Mouse (Mus musculus): ENCODE measurements around the gene Sh3gl1. TPM values are rescaled to one million over a fixed set of nuclear protein-coding genes. Genes with fewer than 3 reads are reported as not detected.
A peak's percentile ranks its signal among the peaks of the same experiment; 100 is the strongest.
"Not testable (repeated sequence)": the region's sequence is repeated elsewhere in the genome, so short reads cannot be mapped to it uniquely, and the experiment has no call there.

Sh3gl1 gene
- total and polyA plus RNA-seq, 2 experiments from 2014 or later: 64.1 to 84.8 TPM

DNA sequence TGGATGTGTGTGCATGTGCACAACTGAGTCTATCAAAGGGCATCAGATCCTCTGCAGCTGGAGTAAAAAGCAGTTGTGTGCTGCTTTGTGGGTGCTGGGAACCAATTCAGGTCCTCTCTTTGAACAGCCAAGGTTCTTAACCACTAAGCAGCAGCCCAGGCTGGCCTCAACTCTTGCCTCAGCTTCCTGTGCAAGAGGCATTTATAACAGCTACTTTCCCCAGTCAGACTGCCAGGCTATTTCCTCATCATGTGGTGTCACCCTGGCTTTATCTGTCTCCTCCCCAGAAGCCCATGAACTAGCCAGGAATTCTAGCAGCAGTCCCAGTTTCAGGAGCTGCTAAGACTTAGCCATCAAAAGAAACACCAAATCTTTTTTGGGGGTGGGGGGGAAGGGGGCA is 30.0 kb upstream of the Sh3gl1 start:
- Histone ChIP-seq H3K9ac (replicated peaks; ENCODE audit: low read length, poor library complexity, severe bottlenecking) (no peak overlapping the region), H3K36me3 (ENCODE audit: insufficient read depth, low read length) (peaks cover 55% of the 10 kb centered on the region), H3K27ac (ENCODE audit: low read depth, low read length) (no peak overlapping the region), H3K4me1 (ENCODE audit: insufficient read depth, low read length) (no peaks in the 10 kb centered on the region), H3K27me3 (ENCODE audit: insufficient read depth, low read length) (no peaks in the 10 kb centered on the region), H3K4me2 (ENCODE audit: low read depth, low read length, poor library complexity, severe bottlenecking) (no peak overlapping the region), H3K4me3 (ENCODE audit: low read depth, low read length) (no peak overlapping the region), H3K9me3 (ENCODE audit: low read length) (no peaks in the 10 kb centered on the region)
- no peak for TF ChIP-seq CTCF (IDR thresholded peaks at IDR 0.05)
- DNase-seq (ENCODE audit: low spot score) (no peak), ATAC-seq (ENCODE audit: low FRiP score) (no peak)

DNA sequence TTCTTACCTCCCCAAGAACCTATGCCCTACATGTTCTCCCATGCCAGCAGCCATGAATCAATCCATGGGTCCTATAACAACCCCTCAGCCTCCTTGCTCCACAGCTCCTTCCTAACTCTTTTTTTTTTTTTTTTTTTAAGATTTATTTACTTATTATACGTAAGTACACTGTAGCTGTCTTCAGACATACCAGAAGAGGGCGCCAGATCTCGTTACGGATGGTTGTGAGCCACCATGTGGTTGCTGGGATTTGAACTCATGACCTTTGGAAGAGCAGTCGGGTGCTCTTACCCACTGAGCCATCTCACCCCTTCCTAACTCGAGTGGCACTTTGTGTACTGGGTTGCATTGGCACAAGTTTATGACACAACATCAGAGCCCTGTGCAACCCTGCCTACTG is 29.3 kb upstream of the Sh3gl1 start:
- not testable (repeated sequence) for H3K27me3 ChIP-seq (ENCODE audit: insufficient read depth, low read length); H3K4me2 ChIP-seq (ENCODE audit: low read depth, low read length, poor library complexity, severe bottlenecking); H3K9ac ChIP-seq (replicated peaks; ENCODE audit: low read length, poor library complexity, severe bottlenecking); H3K27ac ChIP-seq (ENCODE audit: low read depth, low read length); H3K9me3 ChIP-seq (ENCODE audit: low read length); H3K4me3 ChIP-seq (ENCODE audit: low read depth, low read length); ATAC-seq (ENCODE audit: low FRiP score); DNase-seq (ENCODE audit: low spot score); H3K4me1 ChIP-seq (ENCODE audit: insufficient read depth, low read length)
- TF ChIP-seq CTCF (IDR thresholded peaks at IDR 0.05): peak; percentile 40
- H3K36me3 ChIP-seq (ENCODE audit: insufficient read depth, low read length): peaks cover 49% of the 10 kb centered on the region
- 88% methylated on average over 6 of the region's 6 CpGs for WGBS

- Histone ChIP-seq H3K36me3 (ENCODE audit: insufficient read depth, low read length) (peaks cover 16% of the 10 kb centered on the region), H3K27ac (ENCODE audit: low read depth, low read length) (no peak overlapping the region), H3K4me3 (ENCODE audit: low read depth, low read length) (no peak overlapping the region), H3K9ac (replicated peaks; ENCODE audit: low read length, poor library complexity, severe bottlenecking) (no peak overlapping the region), H3K27me3 (ENCODE audit: insufficient read depth, low read length) (no peaks in the 10 kb centered on the region), H3K4me1 (ENCODE audit: insufficient read depth, low read length) (no peaks in the 10 kb centered on the region), H3K4me2 (ENCODE audit: low read depth, low read length, poor library complexity, severe bottlenecking) (no peak overlapping the region), H3K9me3 (ENCODE audit: low read length) (no peaks in the 10 kb centered on the region)
- no peak for DNase-seq (ENCODE audit: low spot score)
- 97% methylated on average over 7 of the region's 7 CpGs for WGBS
- no peak for ATAC-seq (ENCODE audit: low FRiP score)
- no peak for TF ChIP-seq CTCF (IDR thresholded peaks at IDR 0.05)
Measured at GRCm38 (mm10) chr17:56062081-56062480, 25.6 kb upstream of the Sh3gl1 start.

DNA sequence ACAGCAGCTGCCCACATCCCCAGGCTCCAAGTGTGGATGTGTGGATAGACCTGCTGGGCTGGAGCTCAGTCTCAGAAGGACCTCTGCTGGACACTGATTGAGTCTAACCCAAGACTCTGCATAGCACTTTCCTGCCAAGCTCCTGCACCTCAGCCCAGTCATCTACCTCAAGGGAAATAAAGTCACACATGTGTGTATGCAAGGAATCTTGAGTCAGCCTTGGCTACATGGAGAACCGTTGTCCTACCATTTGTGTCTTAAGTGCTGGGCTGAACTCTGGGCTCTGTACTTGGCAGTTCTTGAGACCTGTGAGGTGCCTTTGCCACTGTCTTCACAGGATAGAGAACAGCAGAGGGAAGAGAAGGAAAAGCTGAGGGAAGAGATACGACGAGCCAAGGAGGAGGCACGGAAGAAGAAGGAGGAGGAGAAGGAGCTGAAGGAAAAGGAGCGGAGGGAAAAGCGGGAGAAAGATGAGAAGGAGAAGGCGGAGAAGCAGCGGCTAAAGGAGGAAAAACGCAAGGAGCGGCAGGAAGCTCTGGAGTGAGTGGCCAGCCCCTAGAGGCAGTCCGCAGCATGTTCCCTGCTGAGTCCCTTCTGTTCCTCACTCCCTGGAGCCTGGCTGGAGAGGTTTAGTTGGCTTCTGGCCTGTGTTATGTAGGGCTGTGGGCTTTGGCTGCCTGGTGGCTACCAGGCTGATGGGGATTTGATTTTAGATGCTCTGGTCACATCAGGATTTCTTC is 21.1 kb upstream of the Sh3gl1 start:
- H3K4me1 ChIP-seq (ENCODE audit: insufficient read depth, low read length): no peaks in the 10 kb centered on the region
- ATAC-seq (ENCODE audit: low FRiP score) (no peak), DNase-seq (ENCODE audit: low spot score) (no peak)
- H3K36me3 ChIP-seq (ENCODE audit: insufficient read depth, low read length): peaks cover 4% of the 10 kb centered on the region
- H3K4me2 ChIP-seq (ENCODE audit: low read depth, low read length, poor library complexity, severe bottlenecking): no peak overlapping the region
- no peaks in the 10 kb centered on the region for H3K27me3 ChIP-seq (ENCODE audit: insufficient read depth, low read length)
- H3K9ac ChIP-seq (replicated peaks; ENCODE audit: low read length, poor library complexity, severe bottlenecking): no peak overlapping the region
- TF ChIP-seq CTCF (IDR thresholded peaks at IDR 0.05): no peak; the same call in 1 of the 2 replicates
- no peak overlapping the region for H3K27ac ChIP-seq (ENCODE audit: low read depth, low read length)
- 80% methylated on average over 11 of the region's 11 CpGs for WGBS
- H3K4me3 ChIP-seq (ENCODE audit: low read depth, low read length): no peak overlapping the region
- no peaks in the 10 kb centered on the region for H3K9me3 ChIP-seq (ENCODE audit: low read length)

- H3K27ac ChIP-seq (ENCODE audit: low read depth, low read length): no peak overlapping the region
- ATAC-seq (ENCODE audit: low FRiP score) (peak; percentile 59), DNase-seq (ENCODE audit: low spot score) (no peak)
- H3K4me3 ChIP-seq (ENCODE audit: low read depth, low read length): no peak overlapping the region
- TF ChIP-seq CTCF (IDR thresholded peaks at IDR 0.05): no peak
- 47% methylated on average over 4 of the region's 4 CpGs for WGBS
- no peaks in the 10 kb centered on the region for H3K9me3 ChIP-seq (ENCODE audit: low read length)
- H3K36me3 ChIP-seq (ENCODE audit: insufficient read depth, low read length): no peaks in the 10 kb centered on the region; the same call in 1 of the 2 replicates
- no peak overlapping the region for H3K9ac ChIP-seq (replicated peaks; ENCODE audit: low read length, poor library complexity, severe bottlenecking)
- no peak overlapping the region for H3K4me2 ChIP-seq (ENCODE audit: low read depth, low read length, poor library complexity, severe bottlenecking)
- H3K4me1 ChIP-seq (ENCODE audit: insufficient read depth, low read length): no peaks in the 10 kb centered on the region
- no peaks in the 10 kb centered on the region for H3K27me3 ChIP-seq (ENCODE audit: insufficient read depth, low read length)
Measured at GRCm38 (mm10) chr17:56055945-56056678, 19.7 kb upstream of the Sh3gl1 start.

GRCm38 (mm10) chr17:56054938-56055337 is 18.5 kb upstream of the Sh3gl1 start:
- TF ChIP-seq CTCF (IDR thresholded peaks at IDR 0.05): no peak
- no peaks in the 10 kb centered on the region; the same call in 1 of the 2 replicates for H3K36me3 ChIP-seq (ENCODE audit: insufficient read depth, low read length)
- DNase-seq (ENCODE audit: low spot score) (no peak), ATAC-seq (ENCODE audit: low FRiP score) (no peak)
- no peak overlapping the region for H3K4me3 ChIP-seq (ENCODE audit: low read depth, low read length)
- H3K9me3 ChIP-seq (ENCODE audit: low read length): no peaks in the 10 kb centered on the region
- no peak overlapping the region for H3K27ac ChIP-seq (ENCODE audit: low read depth, low read length)
- H3K4me1 ChIP-seq (ENCODE audit: insufficient read depth, low read length): no peaks in the 10 kb centered on the region
- H3K9ac ChIP-seq (replicated peaks; ENCODE audit: low read length, poor library complexity, severe bottlenecking): no peak overlapping the region
- H3K27me3 ChIP-seq (ENCODE audit: insufficient read depth, low read length): no peaks in the 10 kb centered on the region
- no peak overlapping the region for H3K4me2 ChIP-seq (ENCODE audit: low read depth, low read length, poor library complexity, severe bottlenecking)

Measured in midbrain, postnatal 0 days (tissue).